Mouse (Mus musculus): ENCODE results near the gene Xrcc5. TPM values are rescaled to one million over a fixed set of nuclear protein-coding genes. Genes with fewer than 3 reads are reported as not detected.

Xrcc5 gene
- 31.7 and 34.0 TPM in 2 replicates for polyA plus RNA-seq (2015; fragmentation: Nextera tagmentation; extraction: Ambion mirVana)

DNA sequence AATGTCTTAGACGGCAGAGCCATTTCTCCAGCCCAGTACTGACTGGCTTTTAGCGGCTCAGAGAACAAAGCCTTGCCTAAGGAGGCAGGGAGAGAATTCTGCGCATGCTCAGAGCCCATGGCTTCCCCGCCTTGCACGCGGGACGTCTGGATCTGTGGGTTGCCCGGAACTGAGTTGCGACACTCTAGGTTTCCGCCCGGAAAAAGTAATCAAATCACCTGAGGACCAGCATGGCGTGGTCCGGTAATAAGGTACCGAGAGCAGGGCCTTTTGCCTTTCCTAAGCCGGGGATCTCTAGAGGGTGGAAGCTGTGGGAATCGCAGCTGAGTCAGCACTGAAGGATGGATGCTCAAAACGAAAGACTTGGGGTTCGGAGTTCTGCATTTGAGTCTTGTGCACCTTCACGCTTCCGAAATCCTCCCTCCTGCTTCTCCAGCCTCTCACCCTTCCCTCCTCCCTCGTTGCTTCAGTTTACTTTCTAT lies at the start of gene Xrcc5:
TSS of gene Xrcc5 (plus strand) at position 105 of the 482 bp plus-strand sequence.
- ATAC-seq = peak; percentile 99
- WGBS = under 1% methylated on average over 21 of the region's 21 CpGs

GRCm38 (mm10) chr1:72263099-72263498 lies 44.1 kb upstream of the Xrcc5 start:
- Histone ChIP-seq H3K4me3 (ENCODE audit: low read length) (no peak overlapping the region), H3K9ac (ENCODE audit: low read depth, low read length) (no peak overlapping the region), H3K36me3 (ENCODE audit: control insufficient read depth, insufficient read depth, low read length) (no peaks in the 10 kb centered on the region), H3K4me1 (ENCODE audit: control insufficient read depth, insufficient read depth, low read length) (no peaks in the 10 kb centered on the region), H3K27ac (ENCODE audit: low read length) (no peak overlapping the region), H3K4me2 (ENCODE audit: low read depth, low read length) (no peak overlapping the region), H3K27me3 (replicated peaks; ENCODE audit: control insufficient read depth, insufficient read depth, low read length) (no peaks in the 10 kb centered on the region), H3K9me3 (ENCODE audit: control insufficient read depth, low read length) (no peaks in the 10 kb centered on the region)
- ATAC-seq = no peak
- 89% methylated on average over 3 of the region's 3 CpGs for WGBS

More for the DNA sequence above, at the start of gene Xrcc5:
- H3K4me1 ChIP-seq (ENCODE audit: control insufficient read depth, insufficient read depth, low read length) = no peaks in the 10 kb centered on the region
- peak within 1 kb of the TSS; percentile 76 for H3K9ac ChIP-seq (ENCODE audit: low read depth, low read length)
- peak within 1 kb of the TSS; percentile 61 for H3K4me2 ChIP-seq (ENCODE audit: low read depth, low read length)
- peak within 1 kb of the TSS; percentile 89 for H3K27ac ChIP-seq (ENCODE audit: low read length)
- H3K9me3 ChIP-seq (ENCODE audit: control insufficient read depth, low read length) = no peaks in the 10 kb centered on the region
- peak within 1 kb of the TSS; percentile 68 for H3K4me3 ChIP-seq (ENCODE audit: low read length)
- no peaks in the 10 kb centered on the region for H3K27me3 ChIP-seq (replicated peaks; ENCODE audit: control insufficient read depth, insufficient read depth, low read length)
- 0 out of 2 replicates have a peak, but pooled peaks cover 3% of the 10 kb centered on the region for H3K36me3 ChIP-seq (ENCODE audit: control insufficient read depth, insufficient read depth, low read length)

- ATAC-seq = no peak
- Histone ChIP-seq H3K27me3 (replicated peaks; ENCODE audit: control insufficient read depth, insufficient read depth, low read length) (no peaks in the 10 kb centered on the region), H3K36me3 (ENCODE audit: control insufficient read depth, insufficient read depth, low read length) (peaks cover 8% of the 10 kb centered on the region; the same call in 1 of the 2 replicates), H3K9me3 (ENCODE audit: control insufficient read depth, low read length) (no peaks in the 10 kb centered on the region; the same call in 1 of the 2 replicates), H3K4me3 (ENCODE audit: low read length) (no peak overlapping the region), H3K4me2 (ENCODE audit: low read depth, low read length) (no peak overlapping the region), H3K9ac (ENCODE audit: low read depth, low read length) (no peak overlapping the region), H3K27ac (ENCODE audit: low read length) (no peak overlapping the region), H3K4me1 (ENCODE audit: control insufficient read depth, insufficient read depth, low read length) (no peaks in the 10 kb centered on the region)
- 95% methylated on average over 3 of the region's 3 CpGs for WGBS
Measured at GRCm38 (mm10) chr1:72278085-72278484, 29.1 kb upstream of the Xrcc5 start.

- Histone ChIP-seq H3K4me2 (ENCODE audit: low read depth, low read length) (no peak overlapping the region), H3K9me3 (ENCODE audit: control insufficient read depth, low read length) (no peaks in the 10 kb centered on the region), H3K9ac (ENCODE audit: low read depth, low read length) (no peak overlapping the region), H3K4me3 (ENCODE audit: low read length) (no peak overlapping the region), H3K36me3 (ENCODE audit: control insufficient read depth, insufficient read depth, low read length) (no peaks in the 10 kb centered on the region), H3K27me3 (replicated peaks; ENCODE audit: control insufficient read depth, insufficient read depth, low read length) (no peaks in the 10 kb centered on the region), H3K4me1 (ENCODE audit: control insufficient read depth, insufficient read depth, low read length) (peaks cover 3% of the 10 kb centered on the region; the same call in 1 of the 2 replicates), H3K27ac (ENCODE audit: low read length) (peak overlapping the region; percentile 35; the same call in 1 of the 2 replicates)
- 57% methylated on average over 1 of the region's 1 CpGs for WGBS
- ATAC-seq = no peak
Measured at GRCm38 (mm10) chr1:72282604-72283003, 24.6 kb upstream of the Xrcc5 start.

GRCm38 (mm10) chr1:72283992-72284485 lies 23.2 kb upstream of the Xrcc5 start, which contains the start of the genes Pecr and Tmem169:
TSS of gene Pecr (minus strand) at chr1:72284314.
TSS of gene Tmem169 (plus strand) at chr1:72284369.
- no peaks in the 10 kb centered on the region for H3K9me3 ChIP-seq (ENCODE audit: control insufficient read depth, low read length)
- 0% methylated on average over 30 of the region's 30 CpGs for WGBS
- peak within 1 kb of the TSS; percentile 72 for H3K4me2 ChIP-seq (ENCODE audit: low read depth, low read length)
- peak within 1 kb of the TSS; percentile 60 for H3K4me3 ChIP-seq (ENCODE audit: low read length)
- peak within 1 kb of the TSS; percentile 75 for H3K9ac ChIP-seq (ENCODE audit: low read depth, low read length)
- H3K36me3 ChIP-seq (ENCODE audit: control insufficient read depth, insufficient read depth, low read length) = no peaks in the 10 kb centered on the region
- peaks cover 3% of the 10 kb centered on the region for H3K4me1 ChIP-seq (ENCODE audit: control insufficient read depth, insufficient read depth, low read length)
- peak; percentile 98 for ATAC-seq
- H3K27me3 ChIP-seq (replicated peaks; ENCODE audit: control insufficient read depth, insufficient read depth, low read length) = no peaks in the 10 kb centered on the region
- H3K27ac ChIP-seq (ENCODE audit: low read length) = peak within 1 kb of the TSS; percentile 78

DNA sequence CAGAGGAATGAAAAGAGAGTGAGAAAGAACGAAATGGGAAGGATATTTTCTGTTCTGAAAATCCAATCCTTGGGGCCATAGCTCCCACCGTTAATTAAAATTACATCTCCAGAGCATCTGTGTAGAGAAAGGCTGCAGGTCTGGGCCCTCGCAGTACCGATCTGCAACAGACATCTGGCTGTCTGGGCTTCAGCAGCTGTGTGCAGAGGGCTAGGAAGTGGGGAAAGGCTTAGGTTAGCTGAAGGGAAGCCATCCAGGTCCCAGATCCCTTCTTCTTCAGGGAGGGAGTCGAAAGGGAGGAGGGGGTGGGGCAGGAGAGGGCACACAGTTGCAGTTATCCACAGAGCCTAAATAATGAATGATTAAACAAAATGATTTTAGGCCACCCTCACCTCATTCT lies 22.7 kb upstream of the Xrcc5 start:
- Histone ChIP-seq H3K4me3 (ENCODE audit: low read length) (peak overlapping the region; percentile 60), H3K4me1 (ENCODE audit: control insufficient read depth, insufficient read depth, low read length) (peaks cover 3% of the 10 kb centered on the region), H3K27ac (ENCODE audit: low read length) (no peak overlapping the region), H3K9me3 (ENCODE audit: control insufficient read depth, low read length) (no peaks in the 10 kb centered on the region), H3K36me3 (ENCODE audit: control insufficient read depth, insufficient read depth, low read length) (no peaks in the 10 kb centered on the region), H3K27me3 (replicated peaks; ENCODE audit: control insufficient read depth, insufficient read depth, low read length) (no peaks in the 10 kb centered on the region), H3K4me2 (ENCODE audit: low read depth, low read length) (peak overlapping the region; percentile 38), H3K9ac (ENCODE audit: low read depth, low read length) (peak overlapping the region; percentile 54)
- peak; percentile 16; the same call in 1 of the 2 replicates for ATAC-seq
- WGBS = 8% methylated on average over 5 of the region's 5 CpGs

DNA sequence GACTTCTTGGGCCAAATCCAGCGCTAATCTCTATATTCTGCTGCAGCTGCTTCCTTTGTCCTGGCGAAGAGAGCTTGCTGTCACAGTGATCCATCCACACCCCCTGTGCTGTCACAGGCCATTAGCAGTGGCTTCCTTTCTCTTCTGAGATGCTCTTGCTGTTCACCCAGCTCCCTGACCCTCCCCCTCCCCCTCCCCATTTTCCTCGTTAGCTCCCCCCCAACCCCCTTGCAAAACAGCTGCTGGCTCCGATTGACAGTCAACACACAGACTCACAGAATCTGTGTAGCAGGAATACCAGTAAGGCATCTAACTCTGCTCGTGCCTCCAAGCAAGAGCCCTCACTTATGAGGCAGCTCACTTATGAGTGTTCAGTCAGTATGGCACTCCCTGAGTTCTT lies 20.3 kb upstream of the Xrcc5 start:
- ATAC-seq = no peak
- Histone ChIP-seq H3K27ac (ENCODE audit: low read length) (no peak overlapping the region), H3K9ac (ENCODE audit: low read depth, low read length) (no peak overlapping the region), H3K27me3 (replicated peaks; ENCODE audit: control insufficient read depth, insufficient read depth, low read length) (no peaks in the 10 kb centered on the region), H3K4me2 (ENCODE audit: low read depth, low read length) (no peak overlapping the region), H3K9me3 (ENCODE audit: control insufficient read depth, low read length) (no peaks in the 10 kb centered on the region), H3K4me1 (ENCODE audit: control insufficient read depth, insufficient read depth, low read length) (peaks cover 3% of the 10 kb centered on the region), H3K4me3 (ENCODE audit: low read length) (no peak overlapping the region), H3K36me3 (ENCODE audit: control insufficient read depth, insufficient read depth, low read length) (no peaks in the 10 kb centered on the region)
- WGBS = 37% methylated on average over 5 of the region's 5 CpGs

DNA sequence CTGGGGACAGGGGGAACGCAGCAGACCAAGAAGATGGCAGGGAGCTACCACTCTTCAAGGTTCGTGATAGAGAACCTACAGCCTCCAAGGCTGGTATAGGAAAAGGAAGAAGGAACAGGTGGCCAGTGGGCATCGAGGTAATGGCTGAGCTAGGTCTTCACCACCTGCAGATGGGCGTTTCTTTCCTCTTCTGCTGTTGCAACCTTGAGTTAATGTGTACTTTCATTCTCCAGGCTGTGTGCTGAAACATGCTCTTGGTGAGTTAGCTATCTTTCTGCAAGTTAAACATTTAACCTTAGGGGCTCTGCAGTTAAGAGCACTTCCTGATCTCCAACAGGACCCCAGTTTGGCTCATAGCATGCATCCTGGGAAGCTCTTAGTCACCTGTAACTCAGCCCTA lies 19.3 kb upstream of the Xrcc5 start:
- Histone ChIP-seq H3K4me3 (ENCODE audit: low read length) (no peak overlapping the region), H3K27me3 (replicated peaks; ENCODE audit: control insufficient read depth, insufficient read depth, low read length) (no peaks in the 10 kb centered on the region), H3K4me1 (ENCODE audit: control insufficient read depth, insufficient read depth, low read length) (peaks cover 3% of the 10 kb centered on the region), H3K9me3 (ENCODE audit: control insufficient read depth, low read length) (no peaks in the 10 kb centered on the region), H3K27ac (ENCODE audit: low read length) (peak overlapping the region; percentile 51; the same call in 1 of the 2 replicates), H3K36me3 (ENCODE audit: control insufficient read depth, insufficient read depth, low read length) (no peaks in the 10 kb centered on the region), H3K4me2 (ENCODE audit: low read depth, low read length) (no peak overlapping the region), H3K9ac (ENCODE audit: low read depth, low read length) (no peak overlapping the region)
- 75% methylated on average over 4 of the region's 4 CpGs for WGBS
- peak; percentile 21 for ATAC-seq

- no peaks in the 10 kb centered on the region for H3K9me3 ChIP-seq (ENCODE audit: control insufficient read depth, low read length)
- no peaks in the 10 kb centered on the region for H3K36me3 ChIP-seq (ENCODE audit: control insufficient read depth, insufficient read depth, low read length)
- H3K27me3 ChIP-seq (replicated peaks; ENCODE audit: control insufficient read depth, insufficient read depth, low read length) = no peaks in the 10 kb centered on the region
- peaks cover 3% of the 10 kb centered on the region for H3K4me1 ChIP-seq (ENCODE audit: control insufficient read depth, insufficient read depth, low read length)
- no peak for ATAC-seq
- H3K4me3 ChIP-seq (ENCODE audit: low read length) = no peak overlapping the region
- no peak overlapping the region for H3K9ac ChIP-seq (ENCODE audit: low read depth, low read length)
- WGBS = 87% methylated on average over 4 of the region's 4 CpGs
- H3K27ac ChIP-seq (ENCODE audit: low read length) = peak overlapping the region; percentile 49; the same call in 1 of the 2 replicates
- H3K4me2 ChIP-seq (ENCODE audit: low read depth, low read length) = no peak overlapping the region
Measured at GRCm38 (mm10) chr1:72288527-72289150, 18.6 kb upstream of the Xrcc5 start.

All from intestine, embryonic 16.5 days (tissue).